Mouse (Mus musculus) limb, embryonic 11.5 days (tissue): ENCODE results near the gene Shb. TPM values are rescaled to one million over a fixed set of nuclear protein-coding genes. Genes with fewer than 3 reads are reported as not detected.

ENCODE experiments used
- ATAC-seq: fragments of 200-750 bp; cut with Nextera tagmentation; 2 replicates; pipeline ENCODE4 v1.8.0; 2017; ENCODE audit warnings: low read depth; ENCODE audit not compliant: insufficient number of reproducible peaks, low FRiP score, low TSS enrichment
- DNase-seq: peaks from one replicate; pipeline ENCODE4 v3.0.0-alpha.2; 2015; ENCODE audit warnings: low spot score
- H3K27ac ChIP-seq: fragments of 300-500 bp; sonication (generic); replicated peaks from 2 replicates; pipeline ENCODE4 v1.5.1; 2014; ENCODE audit warnings: low read depth, mild to moderate bottlenecking, low read length
- H3K27me3 ChIP-seq: fragments of 300-500 bp; sonication (generic); 2 replicates; pipeline ENCODE4 v1.6.1; 2014; ENCODE audit warnings: mild to moderate bottlenecking, low read length, mixed read lengths; ENCODE audit not compliant: control insufficient read depth, insufficient read depth
- H3K36me3 ChIP-seq: fragments of 300-500 bp; sonication (generic); 2 replicates; pipeline ENCODE4 v1.6.1; 2014; ENCODE audit warnings: mild to moderate bottlenecking, low read length, moderate library complexity, mixed read lengths; ENCODE audit not compliant: control insufficient read depth, insufficient read depth
- H3K4me1 ChIP-seq: fragments of 300-500 bp; sonication (generic); 2 replicates; pipeline ENCODE4 v1.6.1; 2014; ENCODE audit warnings: low read length, mixed read lengths; ENCODE audit not compliant: control insufficient read depth, insufficient read depth
- H3K4me2 ChIP-seq: fragments of 300-500 bp; sonication (generic); 2 replicates; pipeline ENCODE4 v1.6.1; 2014; ENCODE audit warnings: low read depth, mild to moderate bottlenecking, moderate library complexity; ENCODE audit not compliant: severe bottlenecking
- H3K4me3 ChIP-seq: fragments of 300-500 bp; sonication (generic); 2 replicates; pipeline ENCODE4 v1.5.1; 2014; ENCODE audit warnings: low read depth, low read length
- H3K9ac ChIP-seq: fragments of 300-500 bp; sonication (generic); 2 replicates; pipeline ENCODE4 v1.6.1; 2014; ENCODE audit warnings: mild to moderate bottlenecking, low read length
- H3K9me3 ChIP-seq: fragments of 300-500 bp; sonication (generic); 2 replicates; pipeline ENCODE4 v1.6.1; 2016; ENCODE audit warnings: low read length; ENCODE audit not compliant: control insufficient read depth
- WGBS: fragments of 180-500 bp; shearing (Covaris S2); extraction: QIAGEN DNeasy Blood & Tissue Kit; methylation state at CpG from one replicate; pipeline ENCODE4 v1.1.7; 2014; 5-methylcytosine and 5-hydroxymethylcytosine counted together
- polyA plus RNA-seq: library from polyadenylated mRNA; unstranded; fragments of >200 nt; fragmentation: Nextera tagmentation; extraction: Ambion mirVana; gene quantifications from 2 replicates; pipeline ENCODE4 v1.2.1, GENCODE M21; 2014

Shb gene
- polyA plus RNA-seq, 1 experiment from 2014 or later: 6.4 TPM

DNA sequence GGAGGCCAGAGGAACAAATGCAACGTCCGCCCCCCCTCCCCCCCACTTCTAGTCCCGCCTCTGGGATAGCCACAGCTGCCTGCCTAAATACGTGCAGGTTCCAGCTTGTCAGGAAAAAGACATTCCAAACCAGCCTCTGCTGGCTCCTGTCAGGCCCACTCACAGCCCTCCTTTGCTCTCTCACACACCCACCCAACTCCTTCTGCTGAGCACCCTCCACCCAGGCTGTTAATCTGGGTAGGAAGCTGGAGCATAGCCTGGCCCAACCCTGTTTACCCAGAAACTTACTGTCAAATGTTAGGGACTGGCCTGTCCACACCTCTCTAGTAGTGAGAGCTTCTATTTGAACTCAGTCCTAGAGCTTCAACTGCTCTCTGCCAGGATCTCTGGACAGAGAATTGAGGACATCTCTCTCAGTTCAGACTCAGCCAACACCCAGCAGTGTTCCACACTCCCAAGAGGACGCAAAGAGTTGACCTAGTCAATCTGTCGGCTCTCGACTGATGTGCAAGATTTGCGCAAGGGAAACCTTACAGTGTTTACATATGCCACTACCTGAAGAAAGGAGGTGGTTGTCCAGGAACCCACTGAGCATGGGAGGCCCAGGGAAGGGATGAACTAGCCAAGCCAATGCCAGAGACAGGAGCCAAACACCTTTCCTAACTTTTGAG lies 36.6 kb downstream of the Shb start:
- Histone ChIP-seq H3K36me3 (no peaks in the 10 kb centered on the region), H3K9me3 (no peaks in the 10 kb centered on the region), H3K4me2 (no peak overlapping the region), H3K27me3 (no peaks in the 10 kb centered on the region), H3K4me3 (no peak overlapping the region), H3K9ac (no peak overlapping the region), H3K4me1 (peaks cover 88% of the 10 kb centered on the region), H3K27ac (no peak overlapping the region)
- DNase-seq (no peak), ATAC-seq (no peak)
- 48% methylated on average over 8 of the region's 8 CpGs for WGBS

DNA sequence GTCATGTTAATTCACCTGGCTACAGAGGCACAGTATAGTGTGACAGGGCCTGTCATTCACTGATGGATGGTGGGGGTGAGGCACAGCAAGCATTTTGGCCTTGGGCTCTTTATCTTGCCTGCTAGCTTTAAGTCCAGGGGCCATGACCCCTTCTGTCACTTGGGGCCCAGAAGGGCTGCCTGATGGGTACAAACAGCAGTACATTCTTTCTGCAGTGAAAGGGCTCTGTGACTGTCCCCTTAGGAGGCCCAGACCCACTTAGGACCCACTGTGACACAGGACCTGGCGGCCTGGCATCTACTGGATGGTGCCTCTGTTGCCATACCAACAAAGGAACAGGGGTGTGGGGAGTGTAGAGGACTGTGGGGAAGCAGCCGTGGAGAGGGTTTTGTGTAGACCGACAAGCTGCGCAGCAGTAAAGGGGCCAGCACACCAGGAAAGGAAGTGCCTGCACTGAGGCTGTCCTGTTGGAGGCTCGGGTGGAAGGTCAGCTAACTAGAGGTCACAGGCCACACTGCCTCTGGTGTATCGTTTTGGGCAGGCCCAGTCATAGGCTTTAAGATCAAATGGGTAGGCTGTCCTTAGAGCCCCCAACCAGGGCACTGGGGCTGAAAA lies 38.4 kb downstream of the Shb start:
- Histone ChIP-seq H3K4me3 (no peak overlapping the region), H3K9ac (no peak overlapping the region), H3K4me1 (peaks cover 90% of the 10 kb centered on the region), H3K27ac (no peak overlapping the region), H3K27me3 (no peaks in the 10 kb centered on the region), H3K36me3 (no peaks in the 10 kb centered on the region), H3K9me3 (no peaks in the 10 kb centered on the region), H3K4me2 (no peak overlapping the region)
- 16% methylated on average over 6 of the region's 6 CpGs for WGBS
- DNase-seq (no peak), ATAC-seq (no peak)

DNA sequence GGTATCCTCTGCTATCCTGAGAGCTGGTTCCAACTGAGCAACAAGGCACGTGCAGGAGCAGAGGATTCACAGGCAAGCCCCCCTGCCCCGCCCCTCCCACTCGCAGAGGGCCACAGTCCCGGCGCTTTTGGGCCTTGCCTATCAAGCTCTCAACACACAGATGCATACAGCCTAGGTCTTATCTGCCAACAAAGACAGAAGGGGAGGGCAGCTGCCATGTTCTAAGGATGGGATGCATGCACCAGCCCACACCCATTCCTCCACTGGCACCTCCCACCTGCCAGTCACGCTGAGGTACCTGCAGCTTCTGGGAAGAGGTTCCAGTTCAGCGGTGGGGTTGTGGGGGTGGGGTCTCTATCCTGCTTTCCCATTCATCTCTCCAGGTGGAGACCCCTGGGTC lies 39.2 kb downstream of the Shb start:
- WGBS: 10% methylated on average over 7 of the region's 7 CpGs
- ATAC-seq (no peak), DNase-seq (no peak)
- H3K27me3 ChIP-seq: no peaks in the 10 kb centered on the region
- no peaks in the 10 kb centered on the region for H3K36me3 ChIP-seq
- peak overlapping the region; percentile 65; the same call in 1 of the 2 replicates for H3K27ac ChIP-seq
- H3K9me3 ChIP-seq: no peaks in the 10 kb centered on the region
- peak overlapping the region; percentile 18; the same call in 1 of the 2 replicates for H3K4me2 ChIP-seq
- H3K4me3 ChIP-seq: no peak overlapping the region
- H3K4me1 ChIP-seq: peaks cover 88% of the 10 kb centered on the region
- H3K9ac ChIP-seq: no peak overlapping the region

DNA sequence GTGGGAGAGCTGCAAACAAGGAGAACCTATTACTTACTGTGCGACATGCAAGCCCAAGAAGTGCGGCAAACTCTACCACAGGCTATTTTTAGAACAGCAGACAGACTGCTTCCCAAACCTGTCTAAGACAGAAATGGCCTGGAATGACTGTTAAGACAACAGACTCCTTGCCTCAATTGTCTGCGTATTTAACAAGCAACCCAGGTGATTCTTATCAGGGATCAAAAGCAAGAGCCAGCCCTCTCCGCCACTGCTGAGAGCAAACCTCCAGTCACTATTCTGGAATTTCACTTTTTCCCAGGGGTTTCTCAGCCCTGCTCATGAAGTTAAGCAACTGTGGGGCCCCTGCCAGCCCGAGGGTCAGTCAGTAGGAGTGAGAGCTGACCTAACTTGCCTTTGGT lies 39.6 kb downstream of the Shb start:
- H3K4me2 ChIP-seq: peak overlapping the region; percentile 18; the same call in 1 of the 2 replicates
- no peak for ATAC-seq
- H3K4me1 ChIP-seq: peaks cover 88% of the 10 kb centered on the region

DNA sequence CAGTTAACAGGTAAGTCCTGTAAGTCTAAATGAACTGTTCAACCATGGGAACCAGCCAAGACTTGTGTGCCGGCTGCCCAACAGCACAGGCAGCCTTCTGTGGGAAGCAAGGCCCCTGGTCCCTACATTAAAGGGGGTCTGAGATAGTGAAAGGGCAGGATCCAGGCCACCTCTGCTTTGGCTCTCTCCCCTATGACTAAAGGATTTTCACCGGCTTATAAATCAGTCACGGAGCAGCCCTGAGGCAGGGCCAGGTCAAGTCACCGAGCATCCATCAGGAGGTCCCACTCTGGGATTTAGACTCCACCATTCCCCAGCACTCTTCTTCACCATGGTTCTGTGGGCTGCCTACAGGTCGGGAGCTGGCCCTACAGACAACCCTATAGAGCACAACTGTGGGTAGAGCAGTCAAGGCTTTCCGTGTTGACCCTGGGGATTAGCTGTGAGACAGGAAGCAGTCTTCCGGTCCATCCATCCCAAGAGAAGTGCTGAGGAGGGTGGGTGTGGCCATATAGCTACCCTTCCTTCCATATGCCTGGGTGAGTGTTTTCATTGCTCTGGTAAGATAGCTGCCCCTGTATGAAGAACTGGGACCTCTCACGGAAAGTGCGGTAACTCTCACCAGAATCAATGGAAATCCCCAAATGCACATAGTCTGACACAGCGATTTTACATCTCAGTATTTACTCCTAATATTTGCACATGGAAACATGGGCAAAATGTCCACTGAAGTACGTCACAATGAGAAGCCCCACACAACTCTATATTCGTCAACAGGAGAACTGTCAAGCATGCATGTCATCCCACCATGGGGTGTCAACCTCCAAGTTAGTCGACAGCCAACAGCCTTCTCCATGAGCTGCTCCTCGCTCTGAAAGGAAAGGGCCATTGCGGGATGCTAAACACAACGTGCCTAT lies 40.3 kb downstream of the Shb start:
- ATAC-seq (no peak), DNase-seq (no peak)
- 36% methylated on average over 16 of the region's 16 CpGs for WGBS
- Histone ChIP-seq H3K4me2 (no peak overlapping the region), H3K36me3 (no peaks in the 10 kb centered on the region), H3K27ac (peak overlapping the region; percentile 31; the same call in 1 of the 2 replicates), H3K27me3 (no peaks in the 10 kb centered on the region), H3K4me3 (no peak overlapping the region), H3K4me1 (peaks cover 84% of the 10 kb centered on the region), H3K9me3 (no peaks in the 10 kb centered on the region), H3K9ac (no peak overlapping the region)

More for the DNA sequence above, 39.6 kb downstream of the Shb start:
- Histone ChIP-seq H3K27ac (peak overlapping the region; percentile 65; the same call in 1 of the 2 replicates), H3K36me3 (no peaks in the 10 kb centered on the region), H3K27me3 (no peaks in the 10 kb centered on the region), H3K4me3 (no peak overlapping the region), H3K9me3 (no peaks in the 10 kb centered on the region), H3K9ac (no peak overlapping the region)
- WGBS: 9% methylated on average over 5 of the region's 5 CpGs
- DNase-seq: no peak

GRCm38 (mm10) chr4:45491119-45491679 lies 41.1 kb downstream of the Shb start:
- Histone ChIP-seq H3K27me3 (no peaks in the 10 kb centered on the region), H3K36me3 (no peaks in the 10 kb centered on the region), H3K4me2 (no peak overlapping the region), H3K4me1 (peaks cover 84% of the 10 kb centered on the region), H3K9me3 (no peaks in the 10 kb centered on the region), H3K27ac (peak overlapping the region; percentile 53; the same call in 1 of the 2 replicates), H3K4me3 (no peak overlapping the region), H3K9ac (no peak overlapping the region)
- no peak for ATAC-seq
- WGBS: 4% methylated on average over 6 of the region's 6 CpGs
- no peak for DNase-seq

GRCm38 (mm10) chr4:45490036-45490752 lies 42.1 kb downstream of the Shb start:
- Histone ChIP-seq H3K36me3 (no peaks in the 10 kb centered on the region), H3K4me2 (peak overlapping the region; percentile 15; the same call in 1 of the 2 replicates), H3K4me3 (no peak overlapping the region), H3K27me3 (no peaks in the 10 kb centered on the region), H3K9ac (no peak overlapping the region), H3K4me1 (peaks cover 76% of the 10 kb centered on the region), H3K9me3 (no peaks in the 10 kb centered on the region), H3K27ac (peak overlapping the region; percentile 53; the same call in 1 of the 2 replicates)
- ATAC-seq (no peak), DNase-seq (peak; percentile 56)
- 6% methylated on average over 8 of the region's 8 CpGs for WGBS
